Mouse (Mus musculus): ENCODE results near the gene Lrrc26.

DNA sequence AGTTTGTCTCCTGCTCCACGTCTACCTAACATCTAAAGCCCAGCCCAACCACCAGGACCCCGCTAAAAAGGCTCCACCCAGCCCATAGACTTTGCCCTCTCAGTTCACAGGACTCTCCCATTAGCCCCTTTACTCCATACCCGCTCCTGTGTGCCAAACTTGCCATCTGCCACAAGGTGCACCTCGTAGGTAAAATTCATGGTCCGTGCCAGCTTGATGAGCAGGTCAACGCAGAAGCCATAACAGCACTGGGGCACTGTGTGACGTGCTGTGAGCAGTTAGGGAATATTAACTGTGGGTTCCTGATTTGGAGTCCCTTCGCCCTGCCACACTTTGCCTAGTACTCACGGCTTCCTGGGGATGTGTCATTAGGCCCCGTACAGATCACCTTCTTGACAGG, 8.3 kb downstream of the Lrrc26 start:
- no peak for TF ChIP-seq CTCF (conservative IDR thresholded peaks at IDR 0.05; ENCODE audit: insufficient read depth, insufficient read length, low read depth, low read length)
- no peak for TF ChIP-seq POLR2A (IDR thresholded peaks at IDR 0.05; ENCODE audit: low read depth, low read length)

All from kidney, adult 2 months (tissue).